Mouse (Mus musculus) heart, adult 18-20 months (tissue): ENCODE measurements around the gene Unc93a2. TPM values are rescaled to one million over a fixed set of nuclear protein-coding genes. Genes with fewer than 3 reads are reported as not detected.
"Not testable (repeated sequence)": the region's sequence is repeated elsewhere in the genome, so short reads cannot be mapped to it uniquely, and the experiment has no call there.

Experiments
- DNase-seq, 2 experiments: peaks; one replicate each; pipeline ENCODE4 v3.0.0; 2021 to 2022; ENCODE audit warnings: mixed read lengths in 1 of 2
- total RNA-seq, 2 experiments: library from RNA; stranded (reverse); gene quantifications; 2 replicates each; pipeline ENCODE4 v1.2.3; 2021

The Unc93a2 gene
- total RNA-seq, 2 experiments from 2014 or later: not detected

- not testable (repeated sequence) for DNase-seq
Measured at GRCm38 (mm10) chr17:7371879-7372278, 13.4 kb downstream of the Unc93a2 start, which contains the start of gene Gm49630. Gene Gm49630 (minus strand): TSS chr17:7371979.

- not testable (repeated sequence) for DNase-seq
Measured at GRCm38 (mm10) chr17:7369401-7369800, 15.9 kb downstream of the Unc93a2 start.

DNA sequence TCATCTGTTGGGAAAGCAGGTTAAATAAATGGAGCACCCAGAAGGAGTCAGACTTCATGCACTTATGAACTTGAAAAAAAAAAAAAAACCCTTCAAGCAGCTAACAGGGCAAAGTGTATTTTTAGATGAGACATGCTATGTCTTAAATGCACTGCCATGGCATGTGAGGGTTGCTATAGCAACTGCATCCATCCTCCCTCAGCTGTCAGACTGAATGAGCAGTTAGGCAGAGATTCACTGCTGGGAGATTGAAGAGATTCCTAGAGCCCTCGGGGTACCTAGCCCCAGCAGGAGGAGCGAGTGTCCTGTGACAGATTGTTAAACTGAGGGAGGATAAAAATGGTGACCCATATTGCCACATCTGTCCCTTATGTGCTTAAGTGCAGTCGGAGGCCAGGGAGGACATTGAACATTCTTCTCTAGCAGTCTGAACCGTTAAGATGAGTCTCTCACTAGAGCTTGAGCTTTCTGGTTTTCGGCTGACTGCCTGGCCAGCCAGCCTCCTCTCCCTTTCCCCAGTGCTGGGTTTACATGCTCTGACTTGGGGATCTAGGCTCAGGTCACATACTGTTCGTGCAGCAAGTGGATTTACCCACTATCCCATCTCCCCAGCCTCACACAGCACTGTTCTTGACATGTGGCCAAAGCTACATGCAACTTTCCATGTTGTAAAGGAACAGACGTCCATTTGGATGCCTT, 18.4 kb downstream of the Unc93a2 start:
- not testable (repeated sequence) for DNase-seq

DNA sequence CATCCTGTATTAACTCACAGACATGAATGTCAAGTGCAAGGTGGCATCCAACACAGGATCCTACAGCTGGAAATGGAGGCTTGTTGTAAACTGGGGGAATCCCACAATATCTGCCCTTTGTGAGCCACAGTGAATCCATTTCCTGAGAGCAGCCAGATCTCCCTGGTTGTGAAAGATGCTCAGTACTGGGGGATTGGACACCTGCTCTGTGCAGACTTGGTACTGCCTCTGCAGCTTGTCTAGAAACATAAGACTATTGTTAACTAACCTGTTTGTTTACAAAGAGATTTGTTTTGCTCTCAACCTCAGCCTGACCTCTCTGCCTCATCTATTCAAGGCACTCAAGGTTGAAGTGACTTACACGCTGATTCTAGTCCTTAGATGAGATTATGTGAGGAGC, 19.0 kb downstream of the Unc93a2 start:
- DNase-seq: not testable (repeated sequence)

GRCm38 (mm10) chr17:7365615-7366014, 19.6 kb downstream of the Unc93a2 start:
- not testable (repeated sequence) for DNase-seq

DNA sequence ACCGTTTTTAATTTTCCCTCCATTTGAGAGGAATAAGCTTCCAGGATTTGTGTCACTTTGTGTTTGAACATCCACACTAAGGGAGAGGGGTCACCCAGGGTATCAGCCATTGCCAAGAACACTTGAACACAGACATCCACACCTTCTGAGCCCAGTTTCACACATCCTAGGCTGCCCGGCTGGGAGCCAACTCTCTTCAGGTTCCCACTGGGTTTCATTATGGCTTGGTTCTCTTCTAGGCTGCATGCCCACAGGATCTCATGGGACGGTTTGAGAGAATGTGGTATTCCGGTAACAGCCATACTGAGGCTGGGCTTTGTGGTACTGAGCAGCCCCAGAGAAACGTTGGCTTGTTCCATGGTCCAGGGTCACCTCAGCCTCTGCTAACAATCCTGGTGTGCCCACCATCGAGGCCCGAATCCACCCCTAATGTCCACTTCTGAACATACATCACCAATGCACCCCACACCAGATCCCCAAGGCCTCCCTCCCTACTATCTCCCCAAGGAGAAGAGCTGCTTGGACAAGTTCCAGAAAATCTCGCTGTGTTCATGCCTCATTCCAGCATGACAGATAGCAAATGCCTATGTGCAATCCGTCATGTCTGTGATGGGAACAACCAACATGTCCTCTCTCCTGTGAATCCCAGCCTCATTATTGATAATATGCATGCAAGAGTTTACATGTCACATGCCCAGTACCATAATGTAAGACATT, 24.4 kb downstream of the Unc93a2 start:
- DNase-seq: peak; percentile 25 to 42

- not testable (repeated sequence) for DNase-seq
Measured at GRCm38 (mm10) chr17:7359806-7360205, 25.5 kb downstream of the Unc93a2 start.

- DNase-seq: not testable (repeated sequence)
Measured at GRCm38 (mm10) chr17:7352596-7352995, 32.7 kb downstream of the Unc93a2 start, which contains the start of gene Ttll2. Gene Ttll2 (minus strand): TSS chr17:7352696.

DNA sequence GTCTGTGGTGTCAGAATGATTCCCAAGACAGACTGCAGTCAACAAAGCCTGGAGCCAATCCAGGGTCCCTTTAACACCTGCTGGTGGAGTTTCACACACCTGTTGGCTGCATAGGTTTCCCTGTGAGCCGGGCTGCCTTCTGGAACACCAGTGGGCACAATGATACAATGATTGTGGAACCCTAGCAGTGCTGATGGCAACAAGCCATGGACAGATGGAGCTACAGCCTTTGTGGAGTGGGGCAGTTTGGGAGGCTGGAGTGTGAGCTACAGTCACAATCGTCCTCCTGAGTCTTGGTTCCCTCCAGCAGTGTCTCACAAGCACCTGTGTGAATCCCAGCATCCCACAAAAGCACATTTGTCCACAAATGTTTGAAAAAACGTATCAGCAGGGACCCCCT, 36.5 kb downstream of the Unc93a2 start:
- DNase-seq: not testable (repeated sequence)

- not testable (repeated sequence) for DNase-seq
Measured at GRCm38 (mm10) chr17:7337381-7337780, 47.9 kb downstream of the Unc93a2 start.

GRCm38 (mm10) chr17:7332745-7333144, 52.5 kb downstream of the Unc93a2 start:
- not testable (repeated sequence) for DNase-seq

GRCm38 (mm10) chr17:7326415-7326814, 58.8 kb downstream of the Unc93a2 start:
- DNase-seq: not testable (repeated sequence)

DNA sequence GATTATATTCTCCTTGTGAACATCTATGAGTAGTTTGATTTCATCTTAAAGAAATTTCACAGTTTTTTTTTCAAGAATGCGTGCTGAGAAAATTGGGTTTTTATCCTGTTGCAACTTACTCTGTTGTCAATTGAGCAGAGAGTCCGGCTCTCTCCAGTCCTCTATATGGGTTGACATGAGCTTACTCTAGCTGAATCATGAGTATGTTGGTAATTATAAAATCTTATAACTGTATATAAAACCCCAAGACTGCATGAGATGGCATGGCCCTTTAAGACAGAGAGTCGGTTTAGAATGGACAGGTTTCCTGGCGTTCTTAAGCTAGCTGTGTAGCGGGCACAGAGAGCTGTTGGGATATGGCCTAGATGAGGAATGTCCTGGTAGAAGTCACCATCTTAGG, 60.9 kb downstream of the Unc93a2 start, which contains the start of gene Tcp10a:
TSS of gene Tcp10a (plus strand) at position 301 of the 400 bp plus-strand sequence.
- DNase-seq: not testable (repeated sequence)

- not testable (repeated sequence) for DNase-seq
Measured at GRCm38 (mm10) chr17:7319789-7320188, 65.5 kb downstream of the Unc93a2 start.

DNA sequence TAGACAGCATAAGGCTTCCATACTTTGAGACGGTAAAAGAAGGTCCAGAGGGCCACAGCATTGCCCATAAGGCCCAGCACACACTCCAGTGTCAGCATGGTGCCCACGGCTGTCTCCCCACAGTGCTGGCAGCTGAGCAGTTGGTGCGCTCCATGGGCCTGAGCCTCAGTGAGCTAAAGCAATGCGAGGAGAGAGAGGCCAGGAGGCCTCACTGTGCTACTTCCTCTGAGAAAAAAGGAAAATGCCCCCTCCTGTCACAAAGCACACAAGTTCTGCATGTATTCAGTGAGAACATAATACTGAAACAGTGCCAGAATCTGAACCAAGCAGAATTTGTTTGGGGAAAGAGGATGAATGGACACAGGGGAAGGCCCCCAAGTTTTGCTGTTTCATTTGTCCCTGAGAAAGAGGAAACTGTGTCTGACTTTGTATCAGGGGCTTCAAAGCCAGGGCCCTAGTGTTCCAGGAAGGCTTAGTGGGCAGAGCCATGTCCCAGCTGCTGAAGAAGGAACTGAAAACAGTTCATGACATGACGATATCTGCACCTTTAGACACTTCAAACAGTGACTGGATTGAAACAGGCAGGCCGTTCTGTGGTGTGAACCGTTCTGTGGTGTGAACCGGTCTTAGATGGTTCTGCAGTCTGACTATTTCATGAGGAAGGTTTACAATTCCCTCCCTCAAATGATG, 69.4 kb downstream of the Unc93a2 start:
- peak in 1 of 2 experiments; percentile 42 for DNase-seq

Other genes with a start within 250 kb of the Unc93a2 start
- gene Rps6ka2, start 215.3 kb downstream of the Unc93a2 start, total RNA-seq: 10 to 100 TPM; 38.6 to 49.2 TPM
- not detected for gene Tcp10a, start 60.8 kb downstream of the Unc93a2 start, total RNA-seq
- not detected for gene Ttll2, start 32.8 kb downstream of the Unc93a2 start, total RNA-seq
- gene Gm49630, start 13.5 kb downstream of the Unc93a2 start, total RNA-seq: not detected